In genomic region chr17:31026986-31027385, GRCm38 (mm10) we compare ENCODE assay signal across 19 mouse cellular contexts.
"Had no signal": no experiment of that assay in that cellular context is flagged by ENCODE, and none has a peak within 500 bp of the region (broad histone marks: within the 10 kb centered on the region; RNA-seq: fewer than 3 reads in every experiment).

No protein-coding gene starts in this region.

- ATAC-seq: midbrain, embryonic 16.5 days had no signal

- H3K9me3 ChIP-seq: midbrain, embryonic 12.5 days had no signal

- H3K9ac ChIP-seq: kidney, embryonic 15.5 days; limb, embryonic 13.5 days; liver, embryonic 13.5 days; midbrain, embryonic 12.5 days; neural tube, embryonic 13.5 days had no signal

- H3K4me2 ChIP-seq: kidney, embryonic 15.5 days; limb, embryonic 13.5 days; liver, embryonic 13.5 days; midbrain, embryonic 12.5 days; neural tube, embryonic 13.5 days had no signal

- DNase-seq: kidney, adult 11 months; kidney, adult 8-10 months; kidney, postnatal 10 days; kidney, postnatal 36 days; left cerebral cortex, postnatal 4 days; liver, embryonic 13.5 days; lung, adult 2 months; lung, postnatal 14 days; lung, postnatal 4 days; retina, postnatal 1 day; right cerebral cortex, postnatal 25 days; thymus, adult 18-20 months; thymus, postnatal 14 days had no signal

- H3K36me3 ChIP-seq: kidney, embryonic 15.5 days; limb, embryonic 13.5 days; liver, embryonic 13.5 days; midbrain, embryonic 12.5 days; neural tube, embryonic 13.5 days had no signal

- H3K4me1 ChIP-seq: limb, embryonic 13.5 days; midbrain, embryonic 12.5 days had no signal

- H3K27me3 ChIP-seq: kidney, embryonic 15.5 days; limb, embryonic 13.5 days; midbrain, embryonic 12.5 days; neural tube, embryonic 13.5 days had no signal

- H3K4me3 ChIP-seq: kidney, embryonic 15.5 days; limb, embryonic 13.5 days; liver, embryonic 13.5 days; midbrain, embryonic 12.5 days; myocyte; neural tube, embryonic 13.5 days had no signal

- H3K27ac ChIP-seq: kidney, embryonic 15.5 days; limb, embryonic 13.5 days; liver, embryonic 13.5 days; midbrain, embryonic 12.5 days; neural tube, embryonic 13.5 days had no signal
